Mouse (Mus musculus): Measurements from ENCODE around the gene Slc10a3. TPM values are rescaled to one million over a fixed set of nuclear protein-coding genes. Genes with fewer than 3 reads are reported as not detected.
"Not testable (repeated sequence)": the region's sequence is repeated elsewhere in the genome, so short reads cannot be mapped to it uniquely, and the experiment has no call there.

Slc10a3 gene
- 1 to 10 TPM; 7.6 to 7.8 TPM for total RNA-seq (2021)

- intact Hi-C loops (cut with DNase I): no loop called here
- DNase-seq: peak; percentile 90
Observed at GRCm38 (mm10) chrX:74372888-74373549, at the start of gene Slc10a3, which contains the start of gene Ubl4a. Gene Slc10a3, minus strand, starts transcription at chrX:74373349. Gene Ubl4a, minus strand, starts transcription at chrX:74373218.

GRCm38 (mm10) chrX:74413377-74413776 lies 40.2 kb upstream of the Slc10a3 start:
- intact Hi-C loops (cut with DNase I): loop anchor here (1.0 to 10.0 kb wide), 4 partner anchors 165 to 1359 kb away; no protein-coding TSS in a partner anchor
- peak; percentile 77 to 82 for DNase-seq

GRCm38 (mm10) chrX:74408340-74408739 lies 35.2 kb upstream of the Slc10a3 start:
- intact Hi-C loops (cut with DNase I): no loop called here

GRCm38 (mm10) chrX:74400136-74400535 lies 27.0 kb upstream of the Slc10a3 start:
- DNase-seq: no peak
- intact Hi-C loops (cut with DNase I): no loop called here

More at GRCm38 (mm10) chrX:74408340-74408739, 35.2 kb upstream of the Slc10a3 start:
- DNase-seq: no peak

GRCm38 (mm10) chrX:74392535-74393443 lies 19.6 kb upstream of the Slc10a3 start, which contains the start of the genes Fam3a and Ikbkg:
Gene Fam3a, minus strand, starts transcription at chrX:74393272.
Gene Ikbkg, plus strand, starts transcription at chrX:74393290.
- intact Hi-C loops (cut with DNase I): loop anchor here (5.0 kb wide), 2 partner anchors 80 to 145 kb away; partner anchors contain the start of genes Fam50a and Flna
- peak; percentile 81 to 86 for DNase-seq

GRCm38 (mm10) chrX:74388153-74388552 lies 15.0 kb upstream of the Slc10a3 start:
- intact Hi-C loops (cut with DNase I): no loop called here
- no peak for DNase-seq

- no peak for DNase-seq
- intact Hi-C loops (cut with DNase I): no loop called here
Observed at GRCm38 (mm10) chrX:74384451-74384850, 11.3 kb upstream of the Slc10a3 start.

GRCm38 (mm10) chrX:74368209-74368909 lies 4.8 kb downstream of the Slc10a3 start:
- peak; percentile 77 to 79 for DNase-seq
- intact Hi-C loops (cut with DNase I): no loop called here

- intact Hi-C loops (cut with DNase I): no loop called here
- no peak for DNase-seq
Observed at GRCm38 (mm10) chrX:74367512-74367911, 5.6 kb downstream of the Slc10a3 start.

- intact Hi-C loops (cut with DNase I): no loop called here
- DNase-seq: no peak
Observed at GRCm38 (mm10) chrX:74359171-74359570, 14.0 kb downstream of the Slc10a3 start.

GRCm38 (mm10) chrX:74357069-74357468 lies 16.1 kb downstream of the Slc10a3 start:
- DNase-seq; intact Hi-C loops (cut with DNase I): not testable (repeated sequence)

- intact Hi-C loops (cut with DNase I): loop anchor here (5.0 kb wide), 1 partner anchor 41 kb away; the partner anchor contains the start of gene Fam50a
- peak; percentile 83 to 87 for DNase-seq
Observed at GRCm38 (mm10) chrX:74353467-74353770, 19.7 kb downstream of the Slc10a3 start, which contains the start of gene Lage3. Gene Lage3, minus strand, starts transcription at chrX:74353618.

- DNase-seq: no peak
- intact Hi-C loops (cut with DNase I): loop anchor here (5.0 kb wide), 1 partner anchor 41 kb away; the partner anchor contains the start of gene Fam50a
Observed at GRCm38 (mm10) chrX:74352645-74353466, 20.3 kb downstream of the Slc10a3 start.

GRCm38 (mm10) chrX:74330166-74330930 lies 42.8 kb downstream of the Slc10a3 start:
- DNase-seq: no peak

GRCm38 (mm10) chrX:74329215-74329671 lies 43.9 kb downstream of the Slc10a3 start:
- intact Hi-C loops (cut with DNase I): no loop called here

More at GRCm38 (mm10) chrX:74330166-74330930, 42.8 kb downstream of the Slc10a3 start:
- intact Hi-C loops (cut with DNase I): no loop called here

GRCm38 (mm10) chrX:74328725-74329161 lies 44.4 kb downstream of the Slc10a3 start, which contains the start of gene Plxna3:
Gene Plxna3, plus strand, starts transcription at chrX:74329066.
- intact Hi-C loops (cut with DNase I): no loop called here
- peak; percentile 70 to 73 for DNase-seq

More at GRCm38 (mm10) chrX:74329215-74329671, 43.9 kb downstream of the Slc10a3 start:
- no peak for DNase-seq
